Mouse (Mus musculus) adrenal gland, postnatal 14 days (tissue): ENCODE data around the gene Fcgrt. TPM values are rescaled to one million over a fixed set of nuclear protein-coding genes. Genes with fewer than 3 reads are reported as not detected.
"Not testable (repeated sequence)": the region's sequence is repeated elsewhere in the genome, so short reads cannot be mapped to it uniquely, and the experiment has no call there.

ENCODE experiments used
- DNase-seq: peaks from one replicate; pipeline ENCODE4 v3.0.0; 2021; ENCODE audit warnings: mixed read lengths
- total RNA-seq: library from RNA; stranded (reverse); gene quantifications from 2 replicates; pipeline ENCODE4 v1.2.3, GENCODE M21; 2021

The Fcgrt gene
- total RNA-seq, 1 experiment from 2014 or later, result 138 TPM

DNA sequence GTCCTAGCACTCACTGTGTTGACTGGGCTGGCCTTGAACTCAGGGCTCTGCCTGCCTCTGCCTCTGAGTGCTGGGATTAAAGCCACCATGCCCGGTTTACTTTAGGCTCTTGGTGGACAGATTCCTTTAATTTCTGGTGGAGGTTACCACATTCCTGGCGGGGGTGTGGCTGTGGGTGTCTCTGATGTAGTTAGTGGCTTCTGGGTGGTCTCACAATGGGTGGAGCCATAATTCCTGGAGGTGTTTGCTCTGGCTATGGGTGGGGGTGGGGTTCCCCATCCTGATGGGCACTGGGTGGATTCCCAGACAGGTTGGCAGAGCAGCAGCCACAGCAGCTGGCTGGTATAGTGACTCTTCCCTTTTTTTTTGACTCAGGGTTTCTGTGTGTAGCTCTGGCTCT lies 8.3 kb upstream of the Fcgrt start:
- peak; percentile 2 for DNase-seq

DNA sequence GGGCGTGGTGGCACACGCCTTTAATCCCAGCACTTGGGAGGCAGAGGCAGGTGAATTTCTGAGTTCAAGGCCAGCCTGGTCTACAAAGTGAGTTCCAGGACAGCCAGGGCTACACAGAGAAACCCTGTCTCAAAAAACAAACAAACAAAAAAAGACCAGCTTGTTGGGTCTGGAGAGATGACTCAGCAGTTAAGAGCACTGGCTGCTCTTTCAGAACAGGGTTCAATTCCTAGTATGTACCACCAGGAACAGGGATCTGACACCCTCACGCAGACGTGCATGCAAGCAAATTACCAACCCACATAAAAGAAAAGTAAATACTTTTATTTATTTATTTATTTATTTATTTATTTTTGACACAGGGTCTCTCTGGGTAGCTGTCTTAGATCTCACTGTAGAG lies 6.4 kb upstream of the Fcgrt start:
- DNase-seq, result not testable (repeated sequence)

DNA sequence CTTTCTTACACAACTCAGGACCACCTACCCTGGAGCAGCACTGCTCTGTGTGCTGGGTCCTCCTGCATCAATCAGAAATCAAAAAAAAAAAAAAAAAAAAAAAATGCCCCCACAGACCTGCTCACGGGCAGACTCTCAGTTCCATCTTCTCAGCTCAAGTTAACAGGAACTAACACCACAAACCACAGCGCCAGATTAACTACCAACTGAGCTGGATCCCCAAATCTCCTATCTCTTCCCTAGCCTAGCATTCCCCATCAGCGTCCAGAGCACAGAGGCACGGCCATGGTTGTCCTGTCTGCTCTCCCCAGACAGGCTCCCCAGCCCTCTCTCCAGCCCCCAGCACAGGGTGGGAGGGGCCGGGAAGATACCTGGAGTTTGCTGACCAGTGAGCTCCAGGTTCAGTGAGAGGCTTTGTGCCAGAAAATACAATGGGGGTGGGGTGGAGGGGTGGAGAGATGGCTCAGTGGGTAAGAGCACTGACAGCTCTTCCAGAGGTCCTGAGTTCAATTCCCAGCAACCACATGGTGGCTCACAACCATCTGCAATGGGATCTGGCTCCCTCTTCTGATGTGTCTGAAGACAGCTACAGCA lies 3.5 kb upstream of the Fcgrt start:
- DNase-seq, result peak; percentile 2

DNA sequence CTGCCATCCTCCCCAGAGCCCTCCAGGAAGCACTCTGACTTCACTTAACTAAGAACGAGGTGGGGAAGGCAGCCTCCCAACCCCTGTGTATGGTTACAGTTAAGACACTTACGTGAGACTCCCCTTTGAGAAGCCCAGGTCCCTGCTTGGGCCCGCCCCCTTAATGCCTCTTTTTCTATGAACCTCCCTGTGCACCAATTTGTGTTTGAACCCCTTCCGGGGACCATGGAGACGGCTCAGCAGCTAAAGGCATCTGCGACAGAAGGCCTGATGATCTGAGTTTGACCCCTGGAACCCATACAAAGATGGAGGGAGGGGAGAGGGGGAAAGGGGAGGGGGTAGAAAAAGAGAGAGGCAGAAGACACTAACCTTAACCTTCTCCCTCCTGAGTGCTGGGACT lies 2.8 kb upstream of the Fcgrt start:
- DNase-seq, result peak; percentile 4

DNA sequence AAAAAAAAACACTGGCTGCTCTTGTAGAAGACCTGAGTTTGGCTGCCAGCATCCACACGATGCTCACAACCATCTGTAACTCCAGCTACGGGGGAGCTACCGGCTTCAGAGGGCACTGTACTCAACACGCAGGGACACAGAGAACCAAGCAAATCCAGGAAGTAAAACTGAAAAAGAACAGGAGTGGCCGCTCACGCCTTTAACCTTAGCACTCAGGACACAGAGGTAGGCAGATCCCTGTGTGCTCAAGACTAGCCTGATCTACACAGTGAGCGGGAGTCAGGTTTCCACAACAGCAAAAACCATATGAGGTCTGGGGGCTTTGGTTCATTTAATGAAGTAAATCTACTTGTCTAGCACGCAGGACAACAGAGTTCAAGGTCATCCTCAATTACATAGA lies 1.8 kb upstream of the Fcgrt start:
- DNase-seq, result no peak

DNA sequence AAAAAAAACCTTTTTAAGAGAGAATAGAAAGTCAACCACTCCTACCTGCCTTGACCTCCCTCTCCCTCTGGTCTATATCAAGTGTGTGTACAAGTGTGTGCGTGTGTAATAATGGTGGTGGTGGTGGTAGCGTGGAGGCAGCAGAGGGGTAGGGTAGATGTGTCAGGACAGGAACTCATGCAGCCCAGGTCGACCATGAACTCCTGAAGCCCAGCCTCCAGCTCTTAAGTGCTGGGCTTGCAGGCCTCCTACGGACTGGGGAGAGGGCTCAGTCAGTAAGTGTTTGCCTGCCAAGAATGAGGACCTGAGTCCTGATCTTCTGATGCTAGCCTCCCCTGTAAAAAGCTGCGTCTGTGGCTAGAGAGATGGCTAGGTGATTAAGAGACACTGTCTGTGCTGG lies 1.3 kb upstream of the Fcgrt start:
- DNase-seq, result peak; percentile 2

DNA sequence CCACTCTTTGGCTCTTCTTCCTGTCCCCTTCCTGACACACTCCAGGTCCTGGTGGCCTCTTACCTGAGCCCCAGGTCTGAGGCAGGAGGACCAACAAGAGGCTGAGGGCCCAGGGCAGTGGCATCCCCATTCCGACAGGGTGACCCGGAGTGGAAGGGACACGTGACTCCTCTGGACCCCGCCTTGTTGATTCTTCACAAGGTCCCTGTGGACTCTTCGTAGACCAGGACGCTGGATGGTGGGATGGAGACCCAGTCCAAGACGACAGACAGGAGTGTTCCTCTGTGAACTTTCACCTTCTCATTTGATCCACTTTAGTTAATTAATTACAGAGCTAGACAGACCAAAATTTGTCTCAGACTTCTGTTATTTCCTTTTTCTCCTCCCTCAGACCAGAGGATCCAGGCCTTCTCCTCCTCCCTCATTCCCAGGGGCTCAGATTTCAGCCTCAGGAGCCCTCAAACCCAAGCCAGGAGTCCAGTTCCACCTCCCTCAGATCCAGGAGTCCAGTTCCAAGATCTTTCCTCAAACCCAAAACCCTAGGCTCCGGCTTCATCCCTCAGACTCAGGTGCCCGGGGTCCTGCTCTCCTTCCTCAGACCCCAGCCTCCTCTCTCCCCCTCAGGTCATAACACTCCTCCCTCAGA lies 588 bp downstream of the Fcgrt start:
- DNase-seq, result peak; percentile 53

DNA sequence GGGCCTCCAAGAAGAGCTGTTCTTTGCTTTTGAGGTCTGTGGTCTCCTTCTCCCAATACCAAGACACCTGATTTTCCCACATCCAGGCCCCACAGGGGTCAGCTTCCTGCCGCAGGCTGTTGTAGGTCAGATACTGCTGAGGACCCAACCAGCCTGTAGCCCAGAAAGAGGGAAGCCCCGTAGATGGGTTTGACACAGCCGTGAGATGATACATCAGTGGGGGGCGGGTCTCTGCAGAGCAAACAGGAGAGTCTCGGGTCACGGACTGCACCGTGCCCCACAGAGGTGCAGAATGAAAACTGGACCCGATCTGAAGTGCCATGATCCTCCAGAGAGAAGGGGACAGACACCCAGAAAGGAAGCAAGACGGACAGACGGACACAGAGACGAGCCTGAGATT lies 1.2 kb downstream of the Fcgrt start:
- DNase-seq, result peak; percentile 8

DNA sequence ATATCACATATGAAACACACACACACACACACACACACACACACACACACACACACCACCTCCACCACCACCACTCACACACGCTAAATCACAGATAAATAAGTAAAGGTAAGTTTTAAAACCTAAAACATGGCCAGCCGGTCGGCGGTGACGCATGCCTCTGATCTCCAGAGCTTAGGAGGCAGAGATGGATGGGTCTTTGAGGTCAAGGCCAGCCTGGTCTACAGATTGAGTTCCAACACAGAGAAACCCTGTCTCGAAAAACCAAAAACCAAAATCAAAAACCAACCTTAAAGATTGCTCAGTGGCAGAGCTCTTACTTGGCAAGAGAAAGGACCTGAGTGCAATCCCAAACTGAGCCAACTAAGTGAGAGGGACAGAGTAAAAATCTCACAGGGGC lies 3.6 kb downstream of the Fcgrt start:
- DNase-seq, result peak; percentile 69

DNA sequence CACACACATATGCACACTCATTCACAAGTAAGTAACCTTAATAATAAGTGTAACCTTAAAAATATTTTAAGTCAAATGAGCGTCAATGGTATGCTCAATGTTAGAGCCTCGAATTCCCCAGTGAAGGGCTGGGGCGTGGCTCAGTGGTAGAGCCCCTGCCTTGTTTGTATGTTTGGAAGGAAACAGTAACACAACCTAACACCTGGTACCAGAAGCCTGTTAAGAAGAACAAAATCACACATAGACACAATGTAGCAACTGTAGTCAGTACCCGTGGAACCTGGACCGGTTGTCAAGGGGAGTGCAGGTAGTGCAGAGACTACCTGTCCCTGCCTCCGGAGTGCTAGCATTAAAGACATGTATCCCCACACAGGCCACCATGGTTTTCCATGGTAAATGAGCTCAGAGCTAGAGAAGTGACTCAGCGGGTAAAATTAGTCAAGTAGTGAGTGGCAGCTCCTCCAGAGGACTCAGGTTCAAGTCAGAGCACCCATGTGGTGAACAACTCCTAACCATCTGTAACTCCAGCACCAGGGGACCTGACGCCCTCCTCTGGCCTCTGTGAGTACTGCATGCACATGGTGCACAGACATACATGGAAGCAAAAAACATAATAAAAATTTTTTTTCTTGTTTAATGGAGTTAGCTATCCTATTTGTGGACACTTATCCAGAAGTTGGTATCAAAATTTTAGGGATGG lies 5.0 kb downstream of the Fcgrt start:
- DNase-seq, result peak; percentile 38

DNA sequence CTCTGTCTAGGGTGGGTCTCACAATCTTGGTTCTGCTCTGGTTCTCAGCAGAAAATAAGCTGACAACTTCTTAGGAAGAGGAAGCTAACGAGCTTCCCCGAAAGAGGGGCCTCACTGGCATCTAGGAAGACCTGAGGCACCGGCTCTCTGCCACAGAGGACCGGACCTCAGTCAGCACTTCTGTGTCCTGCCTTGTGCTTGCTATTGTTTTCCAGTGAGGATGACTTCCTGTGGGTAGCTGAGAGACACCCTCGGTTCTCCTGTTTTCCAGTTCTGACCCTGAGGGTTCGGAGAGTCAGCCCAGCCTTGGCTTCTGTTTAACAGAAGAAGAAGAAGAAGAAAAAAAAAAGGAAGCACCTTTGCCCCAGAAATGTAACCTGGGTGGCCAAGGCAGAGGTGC lies 6.2 kb downstream of the Fcgrt start:
- DNase-seq, result peak; percentile 29

DNA sequence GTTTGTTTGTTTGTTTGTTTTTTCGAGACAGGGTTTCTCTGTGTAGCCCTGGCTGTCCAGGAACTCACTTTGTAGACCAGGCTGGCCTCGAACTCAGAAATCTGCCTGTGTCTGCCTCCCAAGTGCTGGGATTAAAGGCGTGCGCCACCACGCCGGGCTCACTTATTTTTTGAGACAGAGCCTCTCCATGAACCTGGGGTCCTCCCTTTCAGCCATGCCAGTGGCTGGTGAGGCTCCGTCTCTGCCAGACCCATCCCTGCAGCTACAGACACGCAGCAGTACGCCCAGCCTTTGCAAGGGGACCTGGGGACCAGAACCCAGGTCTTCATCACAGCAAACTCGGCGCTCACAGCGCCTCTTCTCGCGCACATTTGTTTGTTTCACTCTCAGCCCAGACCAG lies 7.7 kb downstream of the Fcgrt start:
- not testable (repeated sequence) for DNase-seq

DNA sequence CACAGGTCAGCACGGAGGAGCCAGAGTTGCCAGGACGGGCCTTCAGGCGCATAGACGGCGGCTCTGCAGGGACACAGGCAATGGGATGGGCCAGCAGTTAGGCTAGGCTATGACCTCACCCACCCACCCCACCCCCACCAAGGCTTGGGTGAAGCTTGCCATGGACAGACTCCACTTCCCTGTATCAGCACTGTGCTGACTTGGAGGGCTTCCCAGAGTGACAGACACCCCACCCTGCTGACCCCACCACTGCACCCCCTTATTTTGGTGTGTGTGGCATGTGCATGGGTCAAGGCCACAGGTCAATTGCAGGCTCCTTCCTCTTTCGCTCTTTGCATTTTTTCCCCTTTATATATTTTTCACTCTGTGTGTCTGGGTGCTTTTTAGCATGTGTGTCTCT lies 8.3 kb downstream of the Fcgrt start:
- DNase-seq, result peak; percentile 4

DNA sequence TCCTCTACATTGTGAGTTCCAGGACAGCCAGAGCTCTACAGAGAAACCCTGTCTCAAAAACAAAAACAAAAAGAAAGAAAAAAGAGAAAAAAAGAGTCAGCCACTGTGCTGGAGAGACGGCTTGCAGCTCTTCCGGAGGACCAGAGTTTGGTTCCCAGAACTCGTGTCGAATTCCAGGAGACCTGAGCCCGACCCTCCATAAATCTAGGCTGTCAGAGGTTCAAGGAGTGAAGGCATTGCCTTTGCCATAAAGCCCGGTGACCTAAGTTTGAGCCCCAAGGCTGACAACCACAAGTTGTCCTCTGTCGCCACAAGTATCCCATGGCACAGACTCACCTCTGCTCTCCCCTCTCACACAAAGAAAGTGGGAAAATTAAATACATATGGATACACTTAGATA lies 9.5 kb downstream of the Fcgrt start:
- DNase-seq, result peak; percentile 2

DNA sequence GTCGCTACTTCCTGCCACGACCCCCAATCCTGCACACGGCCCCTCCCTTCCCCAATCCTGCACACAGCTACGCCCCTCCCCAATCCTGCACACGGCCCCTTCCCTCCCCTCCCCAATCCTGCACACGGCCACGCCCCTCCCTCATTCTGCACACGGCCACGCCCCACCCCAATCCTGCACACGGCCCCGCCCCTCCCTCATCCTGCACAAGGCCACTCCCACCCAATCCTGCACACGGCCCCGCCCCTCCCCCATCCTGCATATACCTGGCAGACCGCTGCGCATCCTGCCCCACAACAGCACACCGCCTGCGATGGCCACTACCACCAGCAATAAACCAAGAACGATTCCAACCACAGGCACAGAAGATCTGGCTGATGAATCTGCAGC lies 10.1 kb downstream of the Fcgrt start:
- DNase-seq, result peak; percentile 28

DNA sequence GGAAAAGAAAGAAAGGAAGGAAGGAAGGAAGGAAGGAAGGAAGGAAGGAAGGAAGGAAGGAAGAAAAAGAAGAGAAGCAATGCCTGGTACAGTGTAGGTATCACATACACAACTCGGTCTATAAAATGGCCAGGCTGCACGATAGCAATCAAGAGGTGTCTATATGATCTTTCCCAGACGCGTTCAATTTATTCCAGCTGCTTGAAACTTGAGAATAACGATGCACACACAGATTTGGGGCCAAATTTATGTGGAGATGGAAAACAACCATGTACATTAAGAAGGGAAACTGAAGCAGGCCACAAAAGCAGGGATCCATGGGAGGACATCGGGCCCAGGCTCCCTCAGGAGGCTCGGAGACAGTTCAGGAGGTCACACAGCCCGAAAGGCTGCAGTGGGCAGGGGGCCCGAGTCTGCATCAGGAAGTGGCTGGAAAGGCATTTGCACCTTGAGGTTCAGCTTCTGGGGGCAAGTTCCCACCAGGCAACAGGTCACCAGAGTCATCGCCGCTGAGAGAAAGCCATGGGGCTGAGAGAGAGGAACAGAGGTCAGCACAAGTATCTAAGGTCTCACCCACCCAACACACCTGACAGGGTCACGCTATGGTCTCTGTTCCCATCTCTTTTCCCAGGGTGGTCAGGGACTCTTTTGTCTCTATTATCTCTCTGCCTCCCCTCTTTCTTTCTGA lies 10.7 kb downstream of the Fcgrt start:
- peak; percentile 5 for DNase-seq

DNA sequence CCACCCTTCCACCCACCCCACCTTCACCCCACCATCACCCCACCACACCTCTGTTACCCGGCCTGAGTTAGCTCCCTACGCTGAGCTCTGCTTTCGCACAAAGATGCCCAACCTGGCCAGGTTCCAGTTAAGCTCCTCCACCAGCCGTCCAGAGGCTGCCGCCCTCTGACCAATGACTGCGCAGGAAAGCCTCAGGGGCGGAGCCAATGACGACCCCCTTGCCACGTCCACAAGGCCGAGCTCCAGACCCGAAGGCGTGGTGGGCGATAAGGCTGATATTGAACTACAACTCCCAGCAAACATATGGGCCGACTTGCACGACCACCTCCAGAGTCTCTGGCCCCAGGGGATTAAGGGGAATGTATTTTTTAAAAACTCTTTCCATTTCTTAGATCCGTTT lies 11.6 kb downstream of the Fcgrt start, which contains the start of gene Rcn3:
TSS of gene Rcn3 (minus strand) at position 174 of the 400 bp plus-strand sequence.
- DNase-seq, result peak; percentile 91

DNA sequence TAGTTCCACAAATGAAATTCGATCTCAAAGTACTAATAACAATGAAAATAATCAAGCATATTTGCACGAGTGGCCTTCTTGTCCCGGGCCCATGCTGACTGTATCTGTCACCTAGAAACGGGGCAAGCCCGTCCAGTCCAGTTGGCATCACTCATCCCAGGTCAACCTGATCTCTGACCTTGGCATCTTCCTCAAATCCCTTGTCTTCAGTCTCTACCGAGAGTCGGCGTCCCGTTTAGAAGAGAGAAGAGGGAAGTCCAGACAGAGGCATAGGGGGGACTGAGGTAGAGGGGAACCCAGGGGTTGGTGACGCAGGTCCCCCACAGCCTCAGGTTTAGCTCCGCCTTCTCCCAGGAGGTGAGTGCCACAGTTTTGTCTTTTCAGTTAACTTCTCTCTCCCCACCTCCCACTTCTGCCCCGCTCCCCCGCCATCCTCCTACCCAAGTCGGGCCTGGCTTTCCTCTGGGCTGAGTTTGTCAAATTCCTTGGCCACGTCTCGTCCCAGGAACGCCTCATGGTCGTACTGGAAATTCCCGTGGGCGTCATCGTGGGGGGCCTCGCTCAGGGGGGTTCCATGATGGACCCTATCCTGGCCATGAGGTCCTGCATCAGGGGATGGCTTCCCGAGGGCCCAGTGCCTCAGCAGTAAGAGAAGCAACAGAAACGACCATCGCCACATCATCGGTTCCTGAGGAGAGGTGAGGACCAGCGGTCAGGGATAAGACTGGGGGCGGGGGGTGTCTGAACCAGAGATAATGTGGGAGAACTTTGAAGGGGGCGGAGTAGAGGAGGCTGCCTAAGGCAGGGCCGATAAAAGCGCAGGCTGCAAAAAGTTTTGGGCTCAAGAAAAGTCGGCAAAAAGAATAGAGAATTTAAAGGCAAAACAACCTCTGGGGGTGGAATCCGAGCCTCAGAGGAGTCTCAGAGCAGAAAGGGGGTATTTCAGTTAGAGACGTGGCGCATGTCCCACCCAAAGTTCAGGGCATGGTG lies 12.4 kb downstream of the Fcgrt start:
- peak; percentile 26 for DNase-seq

DNA sequence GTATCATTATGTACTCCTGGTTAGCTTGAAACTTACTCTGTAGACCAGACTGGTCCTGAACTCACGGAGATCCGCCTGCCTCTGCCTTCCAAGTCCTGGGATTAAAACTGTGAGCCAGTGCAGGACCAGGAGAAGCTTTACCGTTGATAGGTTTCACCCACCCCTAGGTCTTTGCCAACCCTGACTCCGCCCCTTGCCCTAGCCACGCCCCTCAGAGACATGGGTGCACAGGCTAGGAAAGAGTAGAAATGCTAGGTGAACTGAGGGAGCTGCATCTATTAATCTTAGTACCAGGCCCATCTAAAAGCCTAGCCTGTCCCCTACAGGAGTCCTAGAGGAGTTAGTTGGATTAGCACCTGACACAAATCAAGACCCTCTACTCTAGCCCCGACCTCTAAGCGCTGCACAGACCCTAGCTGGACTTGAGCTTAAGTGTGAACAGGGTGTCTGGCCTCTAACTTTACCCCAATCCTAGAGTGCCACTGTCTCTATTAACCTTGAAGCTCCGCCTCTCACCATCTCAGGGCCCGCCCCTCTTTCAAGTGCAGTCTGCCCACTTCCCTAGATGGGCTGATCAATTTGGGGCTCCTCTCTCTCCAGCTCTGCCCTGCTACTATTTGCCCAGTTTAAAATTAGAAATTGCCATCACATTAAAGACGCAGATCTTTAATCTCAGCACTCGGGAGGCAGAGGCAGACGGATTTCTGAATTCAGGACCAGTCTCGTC lies 13.2 kb downstream of the Fcgrt start:
- DNase-seq, result peak; percentile 36

DNA sequence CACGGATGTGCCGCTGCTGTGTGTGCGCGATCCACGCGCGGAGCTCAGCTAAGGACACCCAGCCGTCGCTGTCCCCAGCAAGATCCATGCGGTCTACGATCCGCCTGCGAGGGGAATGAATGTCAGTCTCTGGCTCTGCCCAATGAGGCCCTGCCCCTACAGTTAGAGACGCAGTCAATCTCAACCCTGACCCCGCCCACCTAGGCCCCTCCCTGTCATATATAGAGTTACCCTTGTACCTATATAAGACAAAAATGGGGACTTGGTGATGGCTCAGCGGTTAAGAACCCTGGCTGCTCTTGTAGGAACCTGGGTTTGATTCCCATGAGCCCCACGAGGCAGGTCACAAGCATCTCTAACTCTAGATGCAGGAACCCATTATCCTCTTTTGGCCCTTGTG lies 15.1 kb downstream of the Fcgrt start:
- peak; percentile 1 for DNase-seq

DNA sequence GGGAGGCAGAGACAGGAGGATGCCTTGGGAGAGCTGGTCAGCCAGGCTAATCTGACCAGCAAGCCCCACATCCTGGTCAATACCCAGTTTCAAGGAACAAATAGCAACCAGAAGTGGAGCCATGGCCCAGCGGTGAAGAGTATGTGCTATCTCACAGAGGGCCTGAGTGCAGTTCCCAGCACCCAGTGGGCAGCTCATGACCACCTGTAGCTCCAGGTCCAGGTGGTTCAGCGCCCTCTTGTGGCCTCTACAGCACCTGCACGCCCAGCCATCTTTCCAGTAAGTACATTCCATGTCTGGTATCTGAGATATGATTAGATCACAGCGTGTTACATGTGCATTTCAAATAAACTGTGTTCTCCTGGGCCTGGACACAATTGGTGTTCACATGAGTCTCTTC lies 17.6 kb downstream of the Fcgrt start:
- peak; percentile 2 for DNase-seq
